Mouse (Mus musculus) brain, embryonic 14.5 days (tissue): ENCODE results near the gene Robo3.

Experiments
- CTCF ChIP-seq: fragments of 200-500 bp; IDR thresholded peaks from 2 replicates; pipeline ENCODE4 v1.5.1; 2012; ENCODE audit warnings: inconsistent platforms, mild to moderate bottlenecking, moderate library complexity, borderline replicate concordance; ENCODE audit not compliant: insufficient read depth, insufficient read length; ENCODE audit errors: extremely low read depth
- POLR2A ChIP-seq: fragments of 200-500 bp; IDR thresholded peaks from 2 replicates; pipeline ENCODE4 v1.6.1; 2012; ENCODE audit warnings: mild to moderate bottlenecking, inconsistent platforms, borderline replicate concordance; ENCODE audit not compliant: poor library complexity, insufficient read depth, insufficient read length, severe bottlenecking; ENCODE audit errors: extremely low read depth

DNA sequence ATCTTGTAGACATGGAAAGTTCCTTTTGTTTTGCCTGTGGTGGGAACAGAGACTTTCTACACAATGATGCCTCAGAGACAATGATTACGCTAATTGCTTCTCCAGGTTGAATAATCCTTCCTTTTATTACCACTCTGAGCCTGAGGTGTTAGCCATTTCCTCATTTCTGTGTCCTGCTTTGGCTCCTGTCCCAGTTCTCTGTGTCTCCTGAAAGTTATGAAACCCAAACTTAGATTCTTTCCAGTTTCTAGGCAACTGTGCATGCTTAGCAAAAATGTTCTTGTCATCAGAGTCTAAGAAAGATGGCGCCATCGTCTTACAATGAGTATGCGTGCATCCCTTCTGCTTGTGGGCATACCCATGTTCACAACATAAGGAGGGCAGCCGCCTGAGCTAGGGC, 57.3 kb downstream of the Robo3 start:
- no peak for TF ChIP-seq CTCF
- TF ChIP-seq POLR2A, result no peak
